22 mouse cellular contexts compared by ENCODE assay signal in the genomic region with DNA sequence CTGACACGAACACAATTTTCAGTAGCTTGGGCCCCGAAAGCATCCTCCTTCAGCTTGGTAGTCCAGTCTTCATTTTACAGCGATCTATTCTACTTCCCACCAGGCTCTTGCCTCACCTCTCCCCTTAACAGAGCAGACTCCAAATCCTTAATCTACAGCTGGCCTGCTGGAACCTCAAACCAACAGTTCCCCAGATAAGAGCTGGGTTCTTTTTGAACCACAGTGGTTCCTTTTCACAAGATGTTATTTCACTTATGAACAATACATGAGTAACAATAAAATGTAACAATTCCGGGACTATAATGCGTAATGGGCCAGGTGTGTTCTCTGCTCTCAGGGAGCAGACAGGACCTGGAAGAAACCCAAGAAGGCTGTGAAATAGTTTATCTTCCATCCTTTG. TPM values are rescaled to one million over a fixed set of nuclear protein-coding genes. Genes with fewer than 3 reads are reported as not detected.
DNase-seq lines count a peak whose midpoint lies in the region; ATAC-seq and TF ChIP-seq lines count a peak whose summit lies in the region.
"Had no signal": no experiment of that assay in that cellular context is flagged by ENCODE, and none has a peak within 500 bp of the region (broad histone marks: within the 10 kb centered on the region; RNA-seq: fewer than 3 reads in every experiment).

No protein-coding gene starts in this region.

- H3K27ac ChIP-seq in MEL (ENCODE audit: control insufficient read depth, low read depth, low read length) = no peak overlapping the region

- no peak for TF ChIP-seq POLR2A in MEL (IDR thresholded peaks at IDR 0.05; ENCODE audit: control insufficient read depth in 1 of 2, insufficient read depth in 1 of 2, low read depth in 1 of 2, low read length in 2 of 2, poor library complexity in 1 of 2)

- H3K9me3 ChIP-seq in MEL (replicated peaks; ENCODE audit: insufficient read depth, low read length) = no peaks in the 10 kb centered on the region
- H3K9me3 ChIP-seq: G1E had no signal

- H3K79me2 ChIP-seq in MEL (ENCODE audit: control insufficient read depth, insufficient read depth, low read length, poor library complexity) = no peaks in the 10 kb centered on the region

- peak in 1 of 2 experiments; percentile 72; a peak in 2 of 4 replicates for TF ChIP-seq EP300 in MEL (IDR thresholded peaks at IDR 0.05; ENCODE audit: low read depth in 1 of 2, low read length in 2 of 2)

- H3K36me3 ChIP-seq in MEL (ENCODE audit: control insufficient read depth in 1 of 2, insufficient read depth in 2 of 2, low read length in 2 of 2) = peaks cover 0 to 3% of the 10 kb centered on the region in 2 experiments; a peak in 1 of 4 replicates

- ATAC-seq in common myeloid progenitor, adult 5-6 weeks (replicated peaks; ENCODE audit: low read depth, poor library complexity, severe bottlenecking) = 0 out of 2 replicates have a peak, but pooled peaks have one; percentile 42
- no peak for ATAC-seq in activated CD4-positive, CD25-positive, alpha-beta regulatory T cell, adult 4 months
- ATAC-seq: CD4-positive, CD25-positive, alpha-beta regulatory T cell, adult 4 months; Patski had no signal

- TF ChIP-seq CTCF in MEL (IDR thresholded peaks at IDR 0.05 in 2 of 3, conservative IDR thresholded peaks at IDR 0.05 in 1 of 3; ENCODE audit: control insufficient read depth in 1 of 3, insufficient read depth in 1 of 3, low read depth in 2 of 3, low read length in 3 of 3, poor library complexity in 1 of 3, severe bottlenecking in 1 of 3) = no peak

- H3K4me1 ChIP-seq in MEL (ENCODE audit: control insufficient read depth in 1 of 2, insufficient read depth in 2 of 2, low read length in 2 of 2) = peaks cover 0 to 6% of the 10 kb centered on the region in 2 experiments; a peak in 2 of 4 replicates

- H3K9ac ChIP-seq in MEL (ENCODE audit: control insufficient read depth, low read depth, low read length, poor library complexity, severe bottlenecking) = no peak overlapping the region

- H3K27me3 ChIP-seq in MEL (ENCODE audit: control insufficient read depth in 1 of 2, insufficient read depth in 2 of 2, low read length in 2 of 2) = no peaks in the 10 kb centered on the region
- H3K27me3 ChIP-seq: CH12.LX, Patski had no signal

- TF ChIP-seq RAD21 in MEL (IDR thresholded peaks at IDR 0.05; ENCODE audit: low read depth, low read length) = no peak

- peak; percentile 64 for DNase-seq in heart, adult 11 months
- DNase-seq in heart, adult 8-10 months (ENCODE audit: low spot score) = no peak
- DNase-seq in MEL (ENCODE audit: low read depth, low spot score) = peak; percentile 54
- no peak for DNase-seq in lung, postnatal 36 days
- DNase-seq: adrenal gland, adult 2 months; adrenal gland, adult 8-10 months; adrenal gland, postnatal 10 days; adrenal gland, postnatal 14 days; adrenal gland, postnatal 25 days; adrenal gland, postnatal 36 days; B cell, adult 2 months; cerebellum, adult 11 months; cerebellum, adult 11-12 months; cerebellum, adult 18-20 months; cerebellum, adult 2 months; cerebellum, adult 8-10 months had no signal

- H3K4me3 ChIP-seq in MEL (ENCODE audit: control insufficient read depth in 1 of 2, insufficient read depth in 1 of 2, low read depth in 2 of 2, low read length in 2 of 2) = no peak overlapping the region

TF ChIP-seq in MEL, 35 proteins besides CTCF, POLR2A, EP300 and RAD21:
- peak; percentile 65; the same call in 1 of the 2 replicates for TF ChIP-seq GATA1 (IDR thresholded peaks at IDR 0.05; ENCODE audit: low read depth, low read length)
- TF ChIP-seq RCOR1 (IDR thresholded peaks at IDR 0.05; ENCODE audit: low read depth, low read length) = peak; percentile 35; the same call in 1 of the 2 replicates
- peak; percentile 45; the same call in 1 of the 2 replicates for TF ChIP-seq TCF12 (IDR thresholded peaks at IDR 0.05; ENCODE audit: low read depth, low read length)
- TF ChIP-seq ZKSCAN1 (IDR thresholded peaks at IDR 0.05; ENCODE audit: low read depth, low read length) = no peak
- no peak for TF ChIP-seq POLR2AphosphoS2 (IDR thresholded peaks at IDR 0.05; ENCODE audit: low read length)
- peak; percentile 58 for TF ChIP-seq ETS1 (IDR thresholded peaks at IDR 0.05; ENCODE audit: low read depth, low read length)

RNA-seq across cellular contexts. Expression of a gene that starts 28.4 kb away (rescaled TPM):
- under 1 TPM in 2 of 4 experiments, not detected in 2; 0.31 to 0.32 TPM for total RNA-seq in heart, adult 8-10 months (2022)
- 5.5 and 6.2 TPM in 2 replicates for total RNA-seq in MEL (2012; rRNA removed)
- polyA plus RNA-seq in MEL (2012; ENCODE audit: insufficient read depth in 1 of 2, insufficient read length in 2 of 2, low read depth in 1 of 2, low replicate concordance in 2 of 2, missing spikeins in 1 of 2) = 10 to 100 TPM in 1 of 2 experiments, not detected in 1; 10.2 TPM
- total RNA-seq in common myeloid progenitor, adult 5-6 weeks (2017) = 0.18 and 0.39 TPM in 2 replicates
- polyA plus RNA-seq in activated CD4-positive, CD25-positive, alpha-beta regulatory T cell, adult 4 months (2017; shearing (Covaris generic)) = under 1 TPM; 0.43 to 0.63 TPM
- total RNA-seq: adrenal gland, postnatal 25 days had no signal

Comparison
In these comparisons a context has a peak if more than half of its experiments do, and no peak if none do; other contexts are left out.
1. DNase-seq: peak in heart, adult 11 months (single experiment) and MEL (single experiment); none in heart, adult 8-10 months (single experiment) and lung, postnatal 36 days (single experiment).